Mouse (Mus musculus) kidney, embryonic 14.5 days (tissue): ENCODE results near the gene Zmynd8. TPM values are rescaled to one million over a fixed set of nuclear protein-coding genes. Genes with fewer than 3 reads are reported as not detected.
A peak's percentile ranks its signal among the peaks of the same experiment; 100 is the strongest.

ENCODE experiments used
- ATAC-seq: fragments of 200-750 bp; cut with Nextera tagmentation; 2 replicates; pipeline ENCODE4 v1.8.0; 2017; ENCODE audit warnings: moderate number of reproducible peaks, mild to moderate bottlenecking, moderate TSS enrichment, moderate library complexity; ENCODE audit not compliant: low FRiP score, low TSS enrichment
- H3K27ac ChIP-seq: fragments of 300-500 bp; sonication (generic); 2 replicates; pipeline ENCODE4 v1.5.1; 2014; ENCODE audit warnings: low read depth, mild to moderate bottlenecking, low read length, moderate library complexity, mixed read lengths
- H3K27me3 ChIP-seq: fragments of 300-500 bp; sonication (generic); 2 replicates; pipeline ENCODE4 v1.6.1; 2014; ENCODE audit warnings: mild to moderate bottlenecking, low read length; ENCODE audit not compliant: control insufficient read depth, insufficient read depth
- H3K36me3 ChIP-seq: fragments of 300-500 bp; sonication (generic); 2 replicates; pipeline ENCODE4 v1.6.1; 2014; ENCODE audit warnings: low read length, mixed read lengths; ENCODE audit not compliant: control insufficient read depth, insufficient read depth
- H3K4me1 ChIP-seq: fragments of 300-500 bp; sonication (generic); 2 replicates; pipeline ENCODE4 v1.6.1; 2014; ENCODE audit warnings: low read length, mixed read lengths; ENCODE audit not compliant: control insufficient read depth, insufficient read depth
- H3K4me2 ChIP-seq: fragments of 300-500 bp; sonication (generic); replicated peaks from 2 replicates; pipeline ENCODE4 v1.6.1; 2014; ENCODE audit warnings: low read depth, mild to moderate bottlenecking, low read length
- H3K4me3 ChIP-seq: fragments of 300-500 bp; sonication (generic); 2 replicates; pipeline ENCODE4 v1.5.1; 2014; ENCODE audit warnings: mild to moderate bottlenecking, low read length
- H3K9ac ChIP-seq: fragments of 300-500 bp; sonication (generic); 2 replicates; pipeline ENCODE4 v1.6.1; 2014; ENCODE audit warnings: low read depth, mild to moderate bottlenecking, low read length, moderate library complexity
- H3K9me3 ChIP-seq: fragments of 300-500 bp; sonication (generic); 2 replicates; pipeline ENCODE4 v1.6.1; 2016; ENCODE audit warnings: low read length; ENCODE audit not compliant: control insufficient read depth
- WGBS: fragments of 180-500 bp; shearing (Covaris S2); extraction: QIAGEN DNeasy Blood & Tissue Kit; methylation state at CpG from one replicate; pipeline ENCODE4 v1.1.7; 2014; 5-methylcytosine and 5-hydroxymethylcytosine counted together
- polyA plus RNA-seq: library from polyadenylated mRNA; unstranded; fragments of >200 nt; fragmentation: Nextera tagmentation; extraction: Ambion mirVana; gene quantifications from 2 replicates; pipeline ENCODE4 v1.2.1, GENCODE M21; 2014

Gene Zmynd8
- polyA plus RNA-seq, 1 experiment from 2014 or later = 61.1 TPM

DNA sequence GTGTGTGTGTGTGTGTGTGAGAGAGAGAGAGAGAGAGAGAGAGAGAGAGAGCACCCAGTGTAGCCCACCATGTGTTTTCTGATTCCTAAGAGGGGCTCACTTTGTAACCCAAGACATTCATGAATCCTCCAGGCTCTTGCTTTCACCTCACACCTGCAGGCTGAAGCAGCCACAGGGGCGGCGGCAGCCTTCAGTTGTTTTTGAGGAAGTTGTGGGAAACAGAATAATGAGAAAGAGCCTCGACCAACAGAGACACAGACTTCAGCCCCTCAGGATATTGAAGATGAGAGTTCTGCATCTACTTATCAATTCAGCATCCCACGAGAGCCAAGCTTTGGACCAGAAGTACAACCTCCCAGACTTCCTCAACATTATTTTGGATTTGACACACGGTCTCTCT is 6.2 kb downstream of the Zmynd8 start:
- 83% methylated on average over 5 of the region's 5 CpGs for WGBS
- no peak overlapping the region for H3K9ac ChIP-seq
- H3K27ac ChIP-seq = no peak overlapping the region
- H3K4me1 ChIP-seq = peaks cover 14% of the 10 kb centered on the region
- H3K4me3 ChIP-seq = no peak overlapping the region
- no peak for ATAC-seq
- H3K36me3 ChIP-seq = no peaks in the 10 kb centered on the region
- H3K9me3 ChIP-seq = no peaks in the 10 kb centered on the region
- no peaks in the 10 kb centered on the region for H3K27me3 ChIP-seq
- H3K4me2 ChIP-seq = no peak overlapping the region

- WGBS = 79% methylated on average over 10 of the region's 10 CpGs
- Histone ChIP-seq H3K27me3 (no peaks in the 10 kb centered on the region), H3K4me1 (peaks cover 34% of the 10 kb centered on the region), H3K4me3 (no peak overlapping the region), H3K36me3 (no peaks in the 10 kb centered on the region), H3K9me3 (no peaks in the 10 kb centered on the region), H3K27ac (no peak overlapping the region), H3K4me2 (no peak overlapping the region), H3K9ac (no peak overlapping the region)
- ATAC-seq = no peak
Observed at GRCm38 (mm10) chr2:165890401-165890800, 8.4 kb downstream of the Zmynd8 start.

GRCm38 (mm10) chr2:165889874-165890273 is 8.9 kb downstream of the Zmynd8 start:
- ATAC-seq = no peak
- Histone ChIP-seq H3K4me1 (peaks cover 39% of the 10 kb centered on the region), H3K4me2 (no peak overlapping the region), H3K9me3 (no peaks in the 10 kb centered on the region), H3K27me3 (no peaks in the 10 kb centered on the region), H3K4me3 (no peak overlapping the region), H3K36me3 (no peaks in the 10 kb centered on the region), H3K9ac (no peak overlapping the region), H3K27ac (no peak overlapping the region)
- 78% methylated on average over 10 of the region's 10 CpGs for WGBS

DNA sequence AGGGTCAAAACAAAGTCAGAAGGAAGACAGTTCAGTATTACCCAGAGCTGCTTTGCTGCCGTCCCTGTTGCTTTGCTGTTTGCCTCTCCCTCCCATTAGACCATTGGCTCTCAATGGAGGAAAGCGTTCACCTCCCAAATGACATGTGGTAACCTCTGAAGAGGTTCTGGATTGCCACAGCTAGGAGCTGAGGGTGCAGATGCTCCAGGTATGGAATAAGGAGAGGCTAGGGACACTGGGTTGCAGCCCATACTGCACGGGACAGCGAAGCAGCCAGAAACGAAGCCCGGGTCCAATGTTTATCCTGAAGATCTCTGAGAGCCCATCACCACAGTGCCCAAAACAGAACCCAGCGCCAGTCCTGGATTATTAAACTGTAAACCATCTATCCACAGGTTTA is 9.6 kb downstream of the Zmynd8 start:
- Histone ChIP-seq H3K27ac (peak overlapping the region; percentile 100; the same call in 1 of the 2 replicates), H3K27me3 (no peaks in the 10 kb centered on the region), H3K9me3 (no peaks in the 10 kb centered on the region), H3K9ac (no peak overlapping the region; the same call in 1 of the 2 replicates), H3K4me3 (no peak overlapping the region), H3K4me1 (peaks cover 43% of the 10 kb centered on the region), H3K36me3 (no peaks in the 10 kb centered on the region), H3K4me2 (no peak overlapping the region)
- WGBS = 70% methylated on average over 7 of the region's 7 CpGs
- no peak for ATAC-seq

DNA sequence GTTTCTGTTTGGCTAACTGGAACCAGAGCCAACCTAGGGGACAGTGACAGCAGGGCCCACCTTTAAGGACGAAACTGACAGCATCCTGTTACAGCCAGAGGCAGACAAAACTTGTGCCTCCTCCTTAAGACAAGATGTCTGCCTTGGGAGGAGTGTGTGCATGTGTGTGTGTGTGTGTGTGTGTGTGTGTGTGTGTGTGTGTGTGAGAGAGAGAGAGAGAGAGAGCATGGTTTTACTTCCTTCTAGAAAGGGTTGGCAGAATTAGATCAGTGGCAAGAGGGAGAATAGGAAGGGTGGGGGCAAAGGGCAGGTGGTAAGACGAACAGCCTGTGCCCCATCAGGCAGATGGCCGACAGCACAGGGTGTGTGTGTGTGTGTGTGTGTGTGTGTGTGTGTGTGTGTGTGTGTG is 10.0 kb downstream of the Zmynd8 start:
- Histone ChIP-seq H3K27ac (peak overlapping the region; percentile 100), H3K9ac (peak overlapping the region; percentile 44; the same call in 1 of the 2 replicates), H3K4me1 (peaks cover 48% of the 10 kb centered on the region), H3K27me3 (no peaks in the 10 kb centered on the region), H3K9me3 (no peaks in the 10 kb centered on the region), H3K4me3 (no peak overlapping the region), H3K4me2 (no peak overlapping the region), H3K36me3 (no peaks in the 10 kb centered on the region)
- WGBS = 4% methylated on average over 3 of the region's 3 CpGs
- ATAC-seq = no peak

DNA sequence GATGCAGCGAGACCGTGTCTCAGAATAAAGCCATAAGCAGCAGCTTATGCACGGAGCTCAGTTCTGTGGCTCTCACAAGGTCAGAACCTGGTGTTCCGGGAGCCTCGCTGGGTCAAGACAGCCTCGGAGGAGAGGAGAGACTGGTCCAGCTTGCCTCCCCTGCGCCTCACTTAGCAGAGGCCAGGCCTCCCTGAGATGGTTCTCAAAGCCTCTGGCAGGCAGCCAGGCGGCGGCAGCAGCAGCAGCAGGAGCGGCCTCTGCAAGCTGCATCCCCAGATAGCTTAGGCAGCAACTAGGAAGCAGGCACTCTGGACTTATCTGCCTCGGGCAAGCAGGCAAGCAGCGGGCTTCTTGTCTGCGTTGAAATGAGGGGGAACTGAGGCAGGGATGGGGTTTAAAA is 10.4 kb downstream of the Zmynd8 start:
- peak; percentile 18; the same call in 1 of the 2 replicates for ATAC-seq
- H3K9ac ChIP-seq = peak overlapping the region; percentile 44; the same call in 1 of the 2 replicates
- H3K4me3 ChIP-seq = no peak overlapping the region
- H3K9me3 ChIP-seq = no peaks in the 10 kb centered on the region
- peaks cover 52% of the 10 kb centered on the region for H3K4me1 ChIP-seq
- H3K27ac ChIP-seq = peak overlapping the region; percentile 100
- no peaks in the 10 kb centered on the region for H3K27me3 ChIP-seq
- 12% methylated on average over 13 of the region's 13 CpGs for WGBS
- no peak overlapping the region for H3K4me2 ChIP-seq
- no peaks in the 10 kb centered on the region for H3K36me3 ChIP-seq

GRCm38 (mm10) chr2:165886857-165887628 is 11.8 kb downstream of the Zmynd8 start:
- no peak for ATAC-seq
- H3K9me3 ChIP-seq = no peaks in the 10 kb centered on the region
- 6% methylated on average over 23 of the region's 25 CpGs for WGBS
- H3K36me3 ChIP-seq = no peaks in the 10 kb centered on the region
- peak overlapping the region; percentile 50; the same call in 1 of the 2 replicates for H3K9ac ChIP-seq
- peak overlapping the region; percentile 4; the same call in 1 of the 2 replicates for H3K4me2 ChIP-seq
- no peaks in the 10 kb centered on the region for H3K27me3 ChIP-seq
- peak overlapping the region; percentile 100 for H3K27ac ChIP-seq
- H3K4me3 ChIP-seq = no peak overlapping the region
- peaks cover 64% of the 10 kb centered on the region for H3K4me1 ChIP-seq

DNA sequence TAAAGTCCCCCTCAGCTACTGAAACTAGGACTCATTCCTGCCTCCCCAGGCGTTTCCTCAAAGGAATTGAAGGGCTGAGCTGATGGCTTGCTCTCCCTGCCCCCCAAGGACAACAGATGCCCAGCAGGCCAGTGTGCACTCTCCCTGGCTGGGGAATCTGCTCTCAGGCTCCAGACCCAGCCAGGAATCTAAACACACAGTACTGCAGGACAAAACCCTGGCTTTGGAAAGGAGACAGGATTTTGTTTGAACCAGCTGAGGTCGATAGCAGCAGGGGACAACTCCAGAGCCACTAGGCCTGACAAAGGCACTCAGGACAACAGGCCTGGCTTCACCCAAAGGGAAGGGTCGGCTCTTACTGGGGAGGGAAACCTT is 12.3 kb downstream of the Zmynd8 start:
- no peaks in the 10 kb centered on the region for H3K27me3 ChIP-seq
- H3K9ac ChIP-seq = peak overlapping the region; percentile 50; the same call in 1 of the 2 replicates
- peak overlapping the region; percentile 100 for H3K27ac ChIP-seq
- 6% methylated on average over 3 of the region's 3 CpGs for WGBS
- H3K4me2 ChIP-seq = peak overlapping the region; percentile 2; the same call in 1 of the 2 replicates
- H3K36me3 ChIP-seq = no peaks in the 10 kb centered on the region
- no peak overlapping the region for H3K4me3 ChIP-seq
- peaks cover 70% of the 10 kb centered on the region for H3K4me1 ChIP-seq
- no peaks in the 10 kb centered on the region for H3K9me3 ChIP-seq
- ATAC-seq = no peak

DNA sequence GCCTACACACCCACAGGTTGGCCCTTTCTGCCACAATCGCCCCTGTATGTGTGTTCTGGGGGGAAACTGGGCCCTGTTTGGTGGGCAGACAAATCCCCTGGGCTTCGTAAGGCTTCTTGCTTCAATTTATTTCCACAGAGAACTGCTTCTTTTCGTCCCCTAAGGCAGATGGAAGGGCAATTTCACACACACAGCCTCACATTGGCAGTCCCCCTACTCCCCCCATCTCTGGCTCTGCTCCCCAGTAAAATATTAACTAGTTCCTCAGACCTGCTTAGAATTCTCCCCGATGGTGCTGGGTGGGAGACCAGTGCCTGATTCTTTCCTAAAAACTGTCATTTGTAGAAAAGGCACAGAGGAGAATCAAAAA is 12.9 kb downstream of the Zmynd8 start:
- H3K27ac ChIP-seq = peak overlapping the region; percentile 100
- H3K27me3 ChIP-seq = no peaks in the 10 kb centered on the region
- 19% methylated on average over 4 of the region's 4 CpGs for WGBS
- no peaks in the 10 kb centered on the region for H3K9me3 ChIP-seq
- no peak for ATAC-seq
- no peak overlapping the region for H3K4me2 ChIP-seq
- peak overlapping the region; percentile 79; the same call in 1 of the 2 replicates for H3K9ac ChIP-seq
- H3K36me3 ChIP-seq = no peaks in the 10 kb centered on the region
- peaks cover 75% of the 10 kb centered on the region for H3K4me1 ChIP-seq
- no peak overlapping the region for H3K4me3 ChIP-seq
